Mouse (Mus musculus) mammary gland, adult 2 months (tissue): Measurements from ENCODE around the gene Tnni3k. TPM values are rescaled to one million over a fixed set of nuclear protein-coding genes. Genes with fewer than 3 reads are reported as not detected.

Experiments used
- polyA plus RNA-seq: library from polyadenylated mRNA; depleted of rRNA; stranded (reverse); fragments of >200 nt; gene quantifications from 2 replicates; pipeline ENCODE4 v1.2.3, GENCODE M21; 2012; ENCODE audit warnings: low replicate concordance; rRNA removed

Tnni3k gene
- polyA plus RNA-seq: 0.22 TPM in 1 of 2 replicates, not detected in the other

GRCm38 (mm10) chr3:155055231-155055916 lies at the start of gene Tnni3k:
Tnni3k (minus strand) TSS chr3:155055407.

GRCm38 (mm10) chr3:155093116-155093956 lies 38.1 kb upstream of the Tnni3k start, which contains the start of the genes Fpgt and Lrriq3:
Fpgt (minus strand) TSS chr3:155093403.
Lrriq3 (plus strand) TSS chr3:155093434.

Other genes with a start within 250 kb of the Tnni3k start
- 7.9 and 26.4 TPM in 2 replicates for gene Fpgt, start 38.0 kb upstream of the Tnni3k start, polyA plus RNA-seq
- gene Lrriq3, start 38.0 kb upstream of the Tnni3k start, polyA plus RNA-seq: 0.29 and 0.55 TPM in 2 replicates